Mouse (Mus musculus) adrenal gland, adult 2 months (tissue): ENCODE results near the gene Lmcd1. TPM values are rescaled to one million over a fixed set of nuclear protein-coding genes. Genes with fewer than 3 reads are reported as not detected.
A peak's percentile ranks its signal among the peaks of the same experiment; 100 is the strongest.

Experiments used
- DNase-seq: peaks from one replicate; pipeline ENCODE4 v3.0.0; 2021
- polyA plus RNA-seq: library from polyadenylated mRNA; depleted of rRNA; stranded (reverse); fragments of >200 nt; gene quantifications from 2 replicates; pipeline ENCODE4 v1.2.3, GENCODE M21; 2012
- total RNA-seq, 2 experiments: library from RNA; stranded (reverse); gene quantifications; 2 replicates each; pipeline ENCODE4 v1.2.3; 2021

Lmcd1 gene
- total and polyA plus RNA-seq, 3 experiments = 8.1 to 10.5 (median 8.3) TPM

- DNase-seq = peak; percentile 26
Measured at GRCm38 (mm10) chr6:112287671-112288070, 14.1 kb downstream of the Lmcd1 start.

- no peak for DNase-seq
Measured at GRCm38 (mm10) chr6:112288271-112288670, 14.7 kb downstream of the Lmcd1 start.

GRCm38 (mm10) chr6:112291146-112291545, 17.6 kb downstream of the Lmcd1 start:
- no peak for DNase-seq

GRCm38 (mm10) chr6:112293320-112293719, 19.8 kb downstream of the Lmcd1 start:
- no peak for DNase-seq

GRCm38 (mm10) chr6:112295269-112295668, 21.7 kb downstream of the Lmcd1 start:
- peak; percentile 42 for DNase-seq

- no peak for DNase-seq
Measured at GRCm38 (mm10) chr6:112300146-112300545, 26.6 kb downstream of the Lmcd1 start.

GRCm38 (mm10) chr6:112300633-112301032, 27.1 kb downstream of the Lmcd1 start:
- DNase-seq = no peak

- peak; percentile 16 for DNase-seq
Measured at GRCm38 (mm10) chr6:112302248-112302647, 28.7 kb downstream of the Lmcd1 start.

GRCm38 (mm10) chr6:112302814-112303383, 29.3 kb downstream of the Lmcd1 start:
- no peak for DNase-seq

- peak; percentile 67 for DNase-seq
Measured at GRCm38 (mm10) chr6:112304751-112305150, 31.2 kb downstream of the Lmcd1 start.

GRCm38 (mm10) chr6:112309330-112309938, 35.9 kb downstream of the Lmcd1 start:
- DNase-seq = no peak

- DNase-seq = no peak
Measured at GRCm38 (mm10) chr6:112311385-112311784, 37.8 kb downstream of the Lmcd1 start.

GRCm38 (mm10) chr6:112319449-112319848, 45.9 kb downstream of the Lmcd1 start:
- DNase-seq = no peak

- DNase-seq = no peak
Measured at GRCm38 (mm10) chr6:112320679-112321078, 47.1 kb downstream of the Lmcd1 start.

GRCm38 (mm10) chr6:112322916-112323315, 49.4 kb downstream of the Lmcd1 start:
- DNase-seq = no peak

- DNase-seq = peak; percentile 18
Measured at GRCm38 (mm10) chr6:112325213-112325612, 51.7 kb downstream of the Lmcd1 start.

GRCm38 (mm10) chr6:112327793-112328192, 54.2 kb downstream of the Lmcd1 start:
- DNase-seq = peak; percentile 15

GRCm38 (mm10) chr6:112330520-112331222, 57.1 kb downstream of the Lmcd1 start:
- DNase-seq = no peak

GRCm38 (mm10) chr6:112331223-112331598, 57.7 kb downstream of the Lmcd1 start:
- DNase-seq = no peak

GRCm38 (mm10) chr6:112333930-112334329, 60.4 kb downstream of the Lmcd1 start:
- DNase-seq = no peak

- DNase-seq = no peak
Measured at GRCm38 (mm10) chr6:112337667-112338066, 64.1 kb downstream of the Lmcd1 start.

- no peak for DNase-seq
Measured at GRCm38 (mm10) chr6:112339016-112339415, 65.5 kb downstream of the Lmcd1 start.

- no peak for DNase-seq
Measured at GRCm38 (mm10) chr6:112350452-112350851, 76.9 kb downstream of the Lmcd1 start.
